Mouse (Mus musculus) E14TG2a.4 (cell line): ENCODE results near the gene Hist2h4.

ENCODE experiments used
- CTCF ChIP-seq: conservative IDR thresholded peaks from 2 replicates; pipeline ENCODE4 v1.5.1; 2014; ENCODE audit warnings: low read length
- NANOG ChIP-seq: IDR thresholded peaks from 2 replicates; pipeline ENCODE4 v1.6.1; 2014; ENCODE audit warnings: borderline replicate concordance, low read length, mixed read lengths
- POU5F1 ChIP-seq: IDR thresholded peaks from 2 replicates; pipeline ENCODE4 v1.6.1; 2014; ENCODE audit warnings: low read length, borderline replicate concordance

DNA sequence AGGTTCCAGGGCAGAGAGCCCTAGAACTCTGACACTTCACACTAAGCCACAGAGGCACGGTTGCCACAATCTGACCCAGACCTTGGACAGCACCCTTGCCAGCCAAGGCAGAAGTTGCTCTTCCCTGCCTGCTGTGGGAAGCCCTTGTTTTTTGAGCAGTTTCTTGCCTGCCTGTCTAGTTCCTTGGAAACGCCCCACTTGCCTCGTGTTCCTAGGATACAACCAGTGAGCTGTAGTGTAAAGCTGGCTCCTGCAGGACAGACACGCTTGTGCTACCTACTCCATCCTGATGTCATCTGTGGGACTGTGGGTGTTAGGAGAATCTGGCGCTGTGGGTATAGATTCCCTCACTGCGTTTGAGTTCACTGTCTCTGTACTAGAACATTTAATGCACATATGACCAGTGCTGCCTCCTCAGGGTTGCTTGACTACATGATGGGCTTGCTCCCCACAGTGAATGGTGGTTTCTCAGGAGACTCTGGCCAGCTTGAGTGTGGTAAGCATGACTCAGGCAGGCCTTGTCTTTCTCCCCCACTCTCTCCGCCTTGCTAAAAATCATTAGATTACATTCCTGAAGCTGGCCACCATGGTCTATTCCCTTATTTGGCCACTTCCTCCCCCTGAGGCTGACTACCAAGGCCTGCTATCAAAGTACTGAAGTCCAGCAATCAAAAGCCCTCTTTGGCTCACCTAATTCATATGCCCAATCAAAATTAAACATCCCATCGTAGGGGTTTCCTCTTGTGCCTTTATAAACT is 49.4 kb upstream of the Hist2h4 start:
- TF ChIP-seq CTCF (no peak), NANOG (no peak), POU5F1 (no peak)
